Mouse (Mus musculus) 3134 (cell line): ENCODE results near the gene Ehd3.
"Not testable (repeated sequence)": the region's sequence is repeated elsewhere in the genome, so short reads cannot be mapped to it uniquely, and the experiment has no call there.

Experiments used
- DNase-seq: peaks from one replicate; pipeline ENCODE4 v3.0.0-alpha.2; 2011; ENCODE audit warnings: low spot score; ENCODE audit not compliant: insufficient read length; ENCODE audit errors: extremely low read depth

Gene Ehd3

DNA sequence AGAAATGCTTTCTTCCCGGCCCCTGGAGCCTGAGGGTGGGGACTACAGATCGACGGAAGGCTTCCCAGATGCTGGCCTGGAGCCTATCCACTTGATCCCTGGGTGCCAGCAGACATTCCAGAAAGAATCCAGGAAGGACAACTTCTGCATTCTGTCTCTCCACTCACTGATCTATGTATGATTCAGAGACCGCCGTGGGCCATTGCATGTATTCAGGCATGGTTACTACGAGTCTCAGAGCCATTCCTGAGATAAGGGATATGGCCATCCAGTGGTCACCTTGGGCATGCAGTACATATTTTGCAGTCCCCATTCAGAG lies 20.0 kb downstream of the Ehd3 start:
- DNase-seq = no peak

DNA sequence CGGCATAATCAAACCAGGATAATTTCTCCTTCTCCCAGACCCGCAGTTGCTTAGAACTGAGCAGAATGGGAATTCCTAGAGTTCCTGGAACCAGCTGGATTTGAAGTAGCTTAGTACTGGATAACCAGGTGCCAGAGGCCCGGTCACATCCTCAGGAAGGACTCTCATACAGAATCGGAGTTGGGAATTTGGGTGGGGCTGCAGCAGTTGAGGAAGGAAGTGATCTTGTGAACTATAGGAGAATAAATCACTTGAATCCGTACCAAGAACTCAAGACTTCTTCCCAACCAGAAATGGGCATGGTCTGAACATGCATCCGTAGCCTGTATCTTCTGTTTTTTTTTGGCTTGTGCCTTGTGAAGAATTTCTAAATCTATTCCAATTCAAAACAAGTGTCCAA lies 22.2 kb downstream of the Ehd3 start:
- DNase-seq = no peak

DNA sequence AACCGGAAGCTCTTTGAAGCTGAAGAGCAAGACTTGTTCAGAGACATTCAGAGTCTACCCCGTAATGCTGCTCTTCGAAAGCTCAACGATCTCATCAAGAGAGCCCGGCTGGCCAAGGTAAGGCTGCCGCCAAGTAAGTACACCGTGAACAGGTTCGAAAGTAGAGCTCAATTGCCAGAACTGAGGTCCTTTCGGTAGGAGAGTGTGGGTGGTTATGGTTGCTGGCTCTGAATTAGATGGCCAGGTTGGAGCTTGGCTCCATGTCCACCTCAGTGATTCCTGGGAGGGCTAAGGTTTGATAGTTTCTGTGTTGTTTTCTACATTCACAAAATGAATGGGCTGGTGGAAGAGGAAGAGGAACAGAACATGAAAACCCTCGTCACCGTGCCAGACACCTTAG lies 23.5 kb downstream of the Ehd3 start:
- no peak for DNase-seq

DNA sequence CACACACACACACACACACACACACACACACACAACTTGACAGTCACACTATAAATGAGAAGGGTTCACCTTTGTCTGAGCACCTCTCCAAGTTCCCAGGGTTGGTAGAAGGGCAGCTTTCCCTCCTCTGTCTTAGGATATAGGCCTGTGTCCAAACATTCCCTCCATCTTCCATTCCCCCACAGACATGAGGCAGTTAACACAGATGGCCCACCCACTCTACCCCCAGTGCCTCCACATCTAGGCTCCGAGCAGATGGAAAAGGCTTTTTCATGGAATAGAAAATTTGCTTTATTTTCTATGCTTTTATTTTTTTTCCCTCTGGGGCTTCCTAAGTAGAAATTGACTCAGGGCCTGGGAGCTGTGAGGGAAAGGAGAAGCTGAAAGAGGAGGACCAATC lies 26.6 kb downstream of the Ehd3 start:
- no peak for DNase-seq

DNA sequence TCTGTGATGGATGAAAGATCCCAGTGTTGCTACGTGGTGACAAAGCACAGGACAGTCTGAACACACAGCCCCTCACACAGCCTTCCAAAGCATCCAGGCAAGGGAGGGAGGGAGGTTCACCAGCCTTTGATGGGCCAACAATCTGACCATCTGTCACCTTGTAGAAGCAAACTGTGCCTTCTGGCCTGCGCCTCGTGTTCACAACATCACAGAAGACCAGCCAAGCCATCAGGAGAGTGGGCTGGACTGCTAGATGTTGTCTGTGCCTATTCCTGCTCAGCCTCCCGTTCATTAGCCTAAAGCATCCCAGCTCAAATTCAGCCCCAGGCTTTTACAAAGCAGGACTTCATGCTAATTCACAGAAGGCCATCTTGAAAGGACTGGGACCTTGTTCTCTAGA lies 27.5 kb downstream of the Ehd3 start:
- DNase-seq = no peak

DNA sequence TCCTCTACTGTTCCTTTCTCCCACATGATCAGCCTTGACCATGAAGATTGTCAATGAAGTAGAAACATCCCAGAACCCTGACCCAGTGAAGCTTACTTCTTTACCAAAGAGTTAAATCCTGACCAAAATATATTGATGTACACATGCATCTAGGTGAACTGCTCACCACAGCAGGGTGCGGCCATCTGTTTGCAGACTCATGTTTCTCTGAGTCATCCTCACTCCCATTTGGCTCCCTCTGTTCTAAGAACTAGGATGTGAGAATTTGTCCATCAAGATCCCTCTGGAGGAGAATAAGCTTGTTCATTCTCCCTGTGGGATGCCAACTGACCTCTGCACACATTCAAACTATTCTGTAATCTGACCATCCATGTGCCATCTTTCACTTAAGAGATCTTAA lies 29.0 kb downstream of the Ehd3 start:
- no peak for DNase-seq

DNA sequence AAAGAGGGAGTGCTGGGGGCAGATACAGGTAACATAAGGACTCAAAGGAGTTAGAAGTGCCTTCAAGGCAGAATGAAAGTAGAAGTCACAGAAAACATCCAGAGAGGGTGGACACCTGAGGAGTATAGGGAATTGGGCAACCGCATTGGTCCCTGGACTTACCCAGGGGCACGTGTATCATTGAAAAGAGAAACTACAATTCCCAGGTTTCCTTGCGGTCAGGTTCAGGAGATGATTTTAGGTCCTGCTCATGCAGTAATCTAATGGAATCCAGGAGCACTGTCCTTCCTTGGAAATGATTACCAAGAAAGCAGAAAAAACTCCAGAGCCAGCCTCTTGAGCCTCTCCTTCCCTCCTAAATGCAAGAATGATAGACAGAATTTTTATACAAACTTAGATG lies 29.5 kb downstream of the Ehd3 start:
- no peak for DNase-seq

DNA sequence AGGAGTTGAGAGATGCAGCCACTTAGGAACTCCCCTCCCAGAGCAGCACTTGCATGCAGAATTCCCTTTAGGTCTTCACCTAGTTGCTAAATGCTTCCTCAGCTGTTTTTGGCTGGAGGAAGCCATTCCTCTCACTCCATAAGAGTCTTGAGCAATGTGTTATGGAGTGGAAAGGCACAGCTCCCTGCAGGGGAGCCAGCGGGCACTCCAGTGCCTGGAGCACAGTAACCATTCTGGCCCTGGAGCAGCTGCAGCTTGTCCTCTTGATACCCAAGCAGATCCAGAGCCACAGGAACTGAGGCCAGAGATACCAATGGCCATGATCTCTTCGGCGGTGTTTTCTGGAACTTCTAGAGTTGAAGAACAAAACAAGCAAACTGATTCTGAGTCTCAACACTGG lies 32.7 kb downstream of the Ehd3 start:
- no peak for DNase-seq

DNA sequence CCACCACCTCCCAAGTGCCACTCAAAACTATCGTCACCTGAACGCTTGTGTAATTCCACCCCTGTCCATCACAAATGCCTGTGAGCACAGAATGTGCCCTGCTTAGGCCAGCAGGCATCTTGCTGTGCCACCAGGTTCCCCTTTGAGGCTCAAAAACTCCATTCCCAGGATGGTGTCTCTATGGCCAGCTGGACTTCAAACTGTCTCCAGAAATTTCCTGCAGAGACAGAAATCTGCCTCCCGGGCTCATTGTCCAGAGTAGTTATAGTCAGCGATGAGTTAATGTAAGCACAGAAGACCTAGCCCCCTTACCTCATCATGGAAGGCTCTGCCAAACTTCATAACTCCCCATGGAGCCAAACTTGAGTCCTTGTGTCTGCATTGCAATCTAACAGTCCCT lies 33.3 kb downstream of the Ehd3 start:
- DNase-seq = no peak

DNA sequence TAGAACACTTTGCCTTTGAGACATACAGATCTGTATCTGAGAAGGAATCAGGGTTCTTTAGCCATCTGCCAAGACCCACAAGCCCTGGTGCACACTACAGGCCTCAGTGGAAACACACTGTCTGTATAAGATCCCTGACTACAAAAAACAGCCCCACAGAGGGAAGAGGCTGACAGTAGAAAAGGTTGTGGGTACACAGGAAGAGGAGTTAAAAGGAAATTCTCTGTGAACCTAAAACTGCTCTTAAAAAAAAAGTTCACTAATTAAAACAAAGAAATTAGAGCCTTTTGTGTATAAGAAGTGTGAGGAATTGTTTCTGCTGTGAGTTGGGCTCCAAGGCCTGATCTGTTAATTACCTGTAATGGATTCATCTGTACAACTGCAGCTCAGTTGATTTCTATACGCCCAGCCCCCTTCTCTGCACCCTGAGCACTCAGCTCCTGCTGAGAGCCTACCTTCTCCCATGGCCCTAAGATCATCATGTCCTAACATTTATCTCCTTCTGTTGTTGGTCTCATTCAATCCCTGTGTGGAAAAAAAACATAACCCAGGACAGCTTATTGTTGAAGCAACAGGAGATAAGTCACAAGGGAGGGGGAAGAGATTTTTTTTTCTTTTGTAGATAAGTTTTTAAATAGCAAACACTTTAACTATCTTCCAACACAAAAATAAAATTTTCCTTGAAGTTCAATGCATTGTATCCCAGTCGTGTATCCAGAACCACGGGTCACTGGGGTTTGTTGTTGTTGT lies 35.3 kb downstream of the Ehd3 start:
- DNase-seq = no peak

DNA sequence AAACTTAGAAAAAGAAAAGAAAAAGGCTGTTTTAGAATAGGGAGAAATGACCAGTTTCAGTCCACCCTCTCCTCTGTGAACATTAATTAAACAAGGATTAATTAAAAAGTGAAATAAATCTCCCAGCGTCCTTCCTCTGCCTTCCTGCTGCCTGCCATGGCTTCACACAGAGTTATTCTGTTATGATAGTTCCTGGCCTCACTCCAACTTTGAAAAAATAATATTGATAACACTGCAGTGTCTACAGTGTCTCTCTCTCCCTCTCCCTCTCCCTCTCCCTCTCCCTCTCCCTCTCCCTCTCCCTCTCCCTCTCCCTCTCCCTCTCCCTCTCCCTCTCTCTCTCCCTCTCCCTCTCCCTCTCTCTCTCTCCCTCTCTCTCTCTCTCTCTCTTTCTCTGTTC lies 35.9 kb downstream of the Ehd3 start:
- not testable (repeated sequence) for DNase-seq

DNA sequence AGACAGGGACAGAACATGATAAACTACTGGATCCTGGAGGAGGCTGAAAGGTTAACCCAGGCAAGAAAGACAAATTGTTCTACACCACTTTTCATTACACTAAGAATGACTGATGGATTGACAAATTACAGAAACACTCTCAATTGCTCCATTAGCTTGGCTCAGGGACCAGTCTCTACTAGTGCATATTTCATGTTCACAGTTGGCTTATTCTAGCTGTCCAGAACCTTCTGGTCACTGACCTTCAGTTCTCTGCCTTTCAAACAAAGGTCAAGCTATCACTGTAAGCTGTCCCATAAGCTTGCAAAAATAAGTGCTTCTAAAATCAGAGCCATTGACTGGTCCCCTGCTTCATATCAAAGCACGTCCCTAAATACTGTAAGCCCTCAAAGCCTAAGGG lies 39.0 kb downstream of the Ehd3 start:
- DNase-seq = no peak

DNA sequence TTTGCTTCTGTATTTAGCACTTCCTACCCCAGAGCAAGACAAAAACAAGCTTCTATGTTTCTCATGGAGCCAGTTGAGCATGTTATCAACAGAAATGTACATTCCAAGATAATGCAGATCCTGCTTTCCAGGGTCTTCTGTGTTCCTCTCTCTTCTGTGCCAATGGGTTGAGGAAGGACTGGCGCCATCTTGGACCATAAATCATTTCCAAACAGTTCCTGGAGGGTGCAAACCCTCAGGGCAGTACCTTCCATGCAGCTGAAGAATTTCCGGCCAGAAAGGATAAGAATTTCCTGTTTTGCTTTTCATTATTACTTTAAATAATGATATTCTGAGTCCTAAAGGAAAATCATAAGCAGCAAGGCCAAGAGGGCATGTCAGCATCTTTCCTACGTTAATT lies 41.7 kb downstream of the Ehd3 start:
- no peak for DNase-seq

DNA sequence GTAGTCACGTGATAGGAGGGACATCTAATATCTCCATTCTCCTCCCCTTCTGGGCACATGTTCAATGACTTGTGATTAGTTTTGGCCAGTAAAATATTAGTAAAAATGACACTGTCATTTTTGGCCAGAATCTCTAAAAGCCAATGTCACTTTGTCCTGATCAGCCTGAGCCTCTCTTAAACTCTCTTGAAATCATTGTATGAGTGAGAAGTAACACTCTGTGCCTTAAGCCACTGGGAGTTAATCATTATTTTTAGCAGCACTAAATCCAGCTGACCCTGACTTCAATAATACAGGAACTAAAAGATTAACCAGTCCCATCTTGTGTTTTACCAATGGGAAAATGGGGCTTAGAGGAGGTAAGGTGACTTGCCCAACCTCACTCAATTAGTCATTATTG lies 43.5 kb downstream of the Ehd3 start:
- DNase-seq = no peak

DNA sequence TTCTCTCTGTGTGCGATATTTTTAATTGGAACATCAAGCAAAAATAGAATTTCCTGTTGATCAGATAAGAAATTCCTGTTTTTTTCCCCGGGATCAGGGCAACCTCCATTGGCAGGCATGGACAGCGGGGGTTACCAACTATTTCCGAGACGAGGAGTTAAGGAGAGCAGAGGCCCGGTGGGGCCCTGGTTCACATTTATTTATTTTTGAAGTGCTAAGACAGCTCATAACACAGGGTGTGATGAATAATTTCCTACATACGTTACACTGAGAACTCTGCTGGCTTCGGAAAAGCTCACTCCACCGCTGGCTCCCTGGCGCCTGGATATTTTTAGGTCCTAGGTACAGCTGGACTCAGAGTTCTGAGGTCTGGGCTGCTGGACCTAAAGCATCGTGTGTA lies 49.1 kb downstream of the Ehd3 start:
- DNase-seq = no peak

DNA sequence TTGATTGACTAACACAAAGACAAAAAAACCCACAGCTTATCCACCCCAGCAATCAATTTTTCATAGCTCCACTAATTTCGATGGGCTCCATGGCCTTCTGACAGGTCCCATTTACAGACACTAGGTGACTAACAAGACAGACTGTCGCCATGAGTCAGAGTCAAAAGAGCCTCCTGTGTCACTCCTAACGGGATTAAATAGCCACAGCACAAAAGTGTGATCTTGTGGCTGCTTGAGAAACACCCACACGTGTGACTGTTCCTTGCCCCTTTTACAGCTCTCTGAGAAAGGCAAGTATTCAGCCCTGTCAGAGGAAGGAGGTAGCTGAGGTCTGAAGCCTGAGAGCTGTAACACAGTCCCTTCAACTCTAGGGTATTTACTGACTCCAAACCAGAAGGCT lies 49.8 kb downstream of the Ehd3 start:
- no peak for DNase-seq

DNA sequence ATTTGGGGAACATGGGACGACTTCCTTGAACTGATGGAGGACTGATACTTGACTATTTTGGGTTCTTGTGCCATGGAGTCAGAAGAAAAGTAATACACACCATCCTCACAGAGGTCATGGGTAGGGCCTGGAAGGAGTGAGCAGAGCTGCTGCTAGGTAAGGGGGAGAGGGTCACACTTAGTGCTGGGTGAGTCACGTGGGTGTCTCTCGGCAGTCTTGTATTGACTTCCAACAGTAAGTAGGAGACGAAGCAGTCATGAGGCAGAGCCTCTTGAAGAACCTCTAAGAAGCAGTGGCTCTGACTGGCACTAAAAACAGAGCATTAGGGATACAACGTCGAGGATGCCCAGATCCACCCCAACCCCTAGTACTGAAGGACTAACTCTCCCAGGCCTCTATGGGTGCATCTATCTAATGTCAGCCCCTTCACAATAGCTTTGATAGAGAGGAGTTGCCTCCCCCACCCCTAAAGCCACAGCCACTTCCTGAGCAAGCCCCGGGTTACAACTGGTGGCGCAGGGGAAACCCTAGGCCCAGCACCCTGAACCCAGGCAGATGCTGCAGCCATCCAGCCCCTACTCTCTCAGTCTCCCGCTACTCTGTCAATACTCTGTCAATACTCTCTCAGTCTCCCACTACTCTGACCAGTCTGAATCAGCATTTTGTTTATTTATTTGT lies 65.2 kb downstream of the Ehd3 start:
- DNase-seq = no peak

DNA sequence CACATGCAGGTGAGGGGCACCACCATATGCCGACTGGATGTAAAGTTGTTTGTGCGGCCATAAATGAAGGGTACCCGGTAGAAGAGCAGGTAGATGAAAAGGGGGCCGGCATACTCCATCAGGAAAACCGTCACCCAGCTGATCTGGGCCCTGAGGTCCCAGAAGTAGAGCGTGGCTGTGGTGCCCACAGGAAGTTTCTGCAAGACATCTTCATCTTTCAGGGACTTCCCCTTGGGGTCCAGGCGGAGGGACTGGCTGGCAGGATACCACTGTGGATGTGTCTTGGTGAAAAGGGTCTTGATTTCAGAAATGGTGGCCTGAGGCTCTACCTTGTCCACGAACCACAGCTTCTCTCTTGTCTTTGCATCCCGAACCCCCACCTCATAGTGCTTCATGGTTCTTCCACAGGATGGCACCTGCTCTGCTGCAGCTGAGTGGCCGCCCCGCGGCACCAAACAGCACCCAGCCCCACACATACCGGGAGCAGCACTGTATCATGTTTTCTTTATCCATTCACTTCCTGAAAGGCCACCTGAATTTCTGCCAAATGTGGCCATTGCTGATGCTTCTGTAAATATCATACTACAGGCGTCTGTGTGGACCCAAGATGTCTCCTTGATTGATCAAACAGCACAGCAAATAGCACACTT lies 67.1 kb downstream of the Ehd3 start:
- no peak for DNase-seq

DNA sequence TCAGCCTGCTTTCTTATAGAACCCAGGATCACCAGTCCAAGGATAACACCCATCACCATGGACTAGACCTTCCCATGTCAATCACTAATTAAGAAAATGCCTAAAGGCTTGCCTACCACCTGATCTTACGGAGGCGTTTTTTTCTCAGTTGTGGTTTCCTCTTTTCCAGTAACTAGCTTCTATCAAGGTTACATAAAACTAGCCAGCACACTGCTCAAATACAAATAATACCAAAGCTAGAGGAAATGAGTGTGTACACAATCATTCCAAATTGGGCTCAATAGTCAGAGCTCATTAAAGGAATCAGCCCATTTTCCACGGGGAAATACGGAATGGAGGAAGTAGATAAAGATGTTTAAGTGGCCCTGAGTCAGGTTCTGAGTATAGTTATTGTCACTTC lies 71.3 kb downstream of the Ehd3 start:
- DNase-seq = no peak

DNA sequence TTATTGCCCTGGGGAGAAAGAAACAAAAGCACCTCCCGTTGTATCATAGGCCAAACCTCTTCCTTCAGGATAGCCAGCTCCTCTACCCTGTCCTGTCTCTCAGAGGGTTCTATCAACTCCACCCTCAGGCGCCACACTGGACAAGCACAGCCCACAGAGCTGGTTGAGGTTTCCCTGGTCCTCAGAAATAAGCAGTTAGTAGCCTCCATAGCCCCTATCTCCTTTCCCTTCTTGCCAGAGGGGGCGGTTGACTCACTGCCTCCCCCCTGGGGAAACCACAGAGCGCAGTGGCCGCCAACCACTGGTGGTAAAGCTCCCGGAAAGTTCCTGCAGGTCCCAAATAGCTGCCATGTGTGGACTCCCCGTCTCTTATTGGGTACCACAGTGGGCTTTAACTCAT lies 71.7 kb downstream of the Ehd3 start:
- no peak for DNase-seq

DNA sequence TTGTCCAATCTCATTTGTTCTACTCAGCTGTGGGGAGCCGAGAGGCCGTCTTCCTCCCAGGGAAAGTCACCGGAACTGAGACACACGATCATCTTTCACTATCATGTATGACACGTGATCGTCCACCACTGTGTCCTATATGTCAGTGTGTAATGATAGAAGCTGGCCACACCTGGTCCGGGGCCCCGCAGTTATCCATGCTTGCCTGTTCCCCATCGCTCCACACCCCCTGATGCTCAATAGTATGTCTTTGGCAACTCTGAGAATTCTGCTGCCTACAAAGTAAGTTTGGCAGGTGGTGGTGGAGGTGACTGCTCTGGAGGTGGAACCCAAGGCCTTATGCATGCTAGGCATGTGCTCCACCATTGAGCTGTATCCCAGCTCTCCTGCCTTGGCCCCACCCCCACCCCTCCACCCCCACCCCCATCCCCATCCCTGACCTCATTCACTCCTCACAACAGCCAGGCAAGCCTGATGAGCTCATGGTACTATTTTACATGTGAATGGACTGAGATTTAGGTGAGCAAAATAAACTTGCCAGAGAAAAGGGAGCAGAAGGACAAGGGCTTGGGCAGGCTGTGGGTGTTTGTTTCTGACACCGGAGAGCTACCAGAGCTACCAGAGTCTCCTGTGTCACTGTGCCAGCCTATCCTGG lies 75.5 kb downstream of the Ehd3 start:
- no peak for DNase-seq

DNA sequence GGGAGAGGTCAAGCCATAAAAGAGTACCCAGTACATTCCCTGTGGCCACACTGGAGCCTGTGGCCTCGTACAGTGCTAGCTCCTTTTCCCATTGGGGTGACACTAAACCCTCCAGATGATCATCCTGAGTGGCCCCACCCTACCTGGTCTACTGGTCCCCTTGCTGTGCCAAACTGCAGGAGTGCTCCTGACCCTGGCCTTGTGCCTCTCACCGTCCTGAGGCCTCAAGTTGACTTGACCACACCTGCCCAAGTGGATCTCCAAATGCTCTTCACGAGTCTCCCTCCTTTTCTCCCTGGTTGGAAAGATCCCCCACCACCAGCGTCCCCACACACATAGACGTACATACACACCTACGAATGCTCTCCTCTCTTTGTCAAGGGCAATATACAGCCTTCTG lies 76.4 kb downstream of the Ehd3 start:
- no peak for DNase-seq
